Mouse (Mus musculus): ENCODE measurements around the gene Fam187b.
"Not testable (repeated sequence)": the region's sequence is repeated elsewhere in the genome, so short reads cannot be mapped to it uniquely, and the experiment has no call there.

The Fam187b gene

DNA sequence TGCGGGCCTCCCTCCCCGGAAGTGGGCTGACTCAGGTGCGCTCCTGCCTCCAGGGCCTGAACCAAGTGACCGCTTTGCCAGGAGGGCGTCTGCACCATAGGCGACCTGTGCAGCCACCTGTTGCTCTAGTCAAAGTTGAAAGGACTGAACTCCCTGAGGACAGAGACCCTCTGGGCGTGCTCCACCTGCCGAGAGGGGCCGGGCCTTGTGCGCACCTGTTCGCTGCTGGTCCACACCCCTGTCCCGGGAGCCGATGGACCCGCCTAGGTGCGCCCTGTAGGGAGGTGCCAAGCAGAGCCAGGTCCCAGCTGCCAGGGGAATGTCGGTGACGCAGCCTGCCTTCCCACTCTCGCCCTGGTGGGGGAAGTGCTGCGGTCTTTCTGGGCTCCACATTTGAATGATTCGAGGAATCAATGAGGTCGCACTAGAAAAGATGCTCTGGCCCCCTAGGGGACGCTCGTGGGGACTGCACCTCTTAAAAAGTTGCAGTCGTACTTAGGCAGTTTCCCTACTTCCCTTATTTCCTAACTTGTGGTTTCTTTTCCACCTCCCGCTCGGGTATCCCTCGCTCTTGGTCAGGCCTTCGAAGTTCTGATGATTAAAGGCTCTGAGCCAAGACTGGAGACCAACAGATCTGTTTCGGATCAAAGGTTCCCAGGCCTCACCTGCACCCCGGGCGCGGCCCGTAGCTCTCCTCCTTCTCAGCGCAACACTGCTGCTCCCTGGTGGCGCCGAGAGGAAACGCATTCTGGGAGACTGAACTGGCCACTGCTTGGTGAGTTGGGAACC is at the start of gene Fam187b:
Fam187b (plus strand) TSS at position 290 of the 789 bp plus-strand sequence.
- DNase-seq (ENCODE audit: low read depth), result peak; percentile 71

DNA sequence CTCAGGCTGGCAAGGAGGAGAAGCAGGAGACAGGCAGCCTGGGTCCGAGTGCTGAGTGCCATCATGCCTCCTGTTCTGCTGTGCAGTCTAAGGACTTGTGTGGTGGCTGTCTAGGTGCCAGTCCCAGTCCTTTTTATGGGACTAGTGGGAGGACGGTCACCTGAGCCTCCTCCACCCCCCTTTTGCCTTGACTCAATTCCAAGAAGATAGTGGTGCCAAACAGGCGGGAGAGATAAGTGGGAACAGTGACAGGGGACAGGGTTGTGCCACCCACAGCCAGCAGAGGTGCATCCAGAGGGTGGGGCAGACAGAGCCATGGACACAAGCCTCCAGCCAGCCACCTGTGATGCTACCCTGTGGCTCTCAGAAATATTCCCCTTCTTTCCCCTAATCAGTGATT is 49.5 kb upstream of the Fam187b start:
- DNase-seq (ENCODE audit: low read depth), result no peak

- DNase-seq (ENCODE audit: low read depth), result not testable (repeated sequence)
Measured at GRCm38 (mm10) chr7:30924581-30924980, 49.0 kb upstream of the Fam187b start, which contains the start of gene Hamp2. TSS of gene Hamp2 (minus strand) at chr7:30924681.

DNA sequence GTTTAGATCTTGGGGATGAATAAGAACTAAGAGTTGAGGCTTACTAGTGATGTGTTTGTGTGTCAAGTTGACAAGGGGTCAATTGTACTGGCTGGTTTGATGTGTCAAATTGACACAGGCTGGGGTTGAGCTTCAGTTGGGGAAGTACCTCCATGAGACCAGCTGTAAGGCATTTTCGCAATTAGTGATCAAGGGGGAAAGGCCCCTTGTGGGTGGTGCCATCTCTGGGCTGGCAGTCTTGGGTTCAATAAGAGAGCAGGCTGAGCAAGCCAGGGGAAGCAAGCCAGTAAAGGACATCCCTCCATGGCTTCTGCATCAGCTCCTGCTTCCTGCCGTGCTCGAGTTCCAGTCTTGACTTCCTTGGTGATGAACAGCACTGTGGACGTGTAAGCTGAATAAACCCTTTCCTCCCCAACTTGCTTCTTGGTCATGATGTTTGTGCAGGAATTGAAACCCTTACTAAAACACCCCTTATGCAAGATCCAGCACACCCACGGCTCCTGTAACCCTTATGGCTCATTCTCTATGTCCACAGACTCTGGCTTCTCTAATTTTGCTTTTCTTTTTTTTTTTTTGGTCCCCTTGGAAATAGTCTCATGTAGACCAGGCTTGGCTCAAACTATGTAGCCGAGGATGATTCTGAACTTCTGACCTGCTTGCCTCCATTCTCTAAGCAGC is 38.0 kb upstream of the Fam187b start:
- DNase-seq (ENCODE audit: low read depth), result not testable (repeated sequence)

DNA sequence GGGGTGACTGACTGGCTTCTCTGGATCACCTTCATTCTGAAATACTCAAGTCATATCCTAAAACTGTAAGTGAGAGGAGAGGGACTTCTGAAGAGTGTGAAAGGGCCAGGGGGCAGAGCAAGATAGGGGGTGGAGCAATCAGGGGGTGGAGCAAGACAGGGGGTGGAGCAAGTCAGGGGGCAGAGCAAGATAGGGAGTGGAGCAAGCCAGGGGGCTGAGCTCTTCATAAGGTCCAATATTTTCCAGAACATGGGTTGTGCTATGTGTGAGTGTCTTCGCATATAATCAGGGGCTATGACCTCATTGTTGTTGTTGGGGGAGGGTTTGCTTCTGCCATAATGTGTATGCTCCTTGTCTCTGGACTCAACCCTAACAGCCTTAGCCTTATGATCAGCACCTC is 33.5 kb upstream of the Fam187b start:
- not testable (repeated sequence) for DNase-seq (ENCODE audit: low read depth)

DNA sequence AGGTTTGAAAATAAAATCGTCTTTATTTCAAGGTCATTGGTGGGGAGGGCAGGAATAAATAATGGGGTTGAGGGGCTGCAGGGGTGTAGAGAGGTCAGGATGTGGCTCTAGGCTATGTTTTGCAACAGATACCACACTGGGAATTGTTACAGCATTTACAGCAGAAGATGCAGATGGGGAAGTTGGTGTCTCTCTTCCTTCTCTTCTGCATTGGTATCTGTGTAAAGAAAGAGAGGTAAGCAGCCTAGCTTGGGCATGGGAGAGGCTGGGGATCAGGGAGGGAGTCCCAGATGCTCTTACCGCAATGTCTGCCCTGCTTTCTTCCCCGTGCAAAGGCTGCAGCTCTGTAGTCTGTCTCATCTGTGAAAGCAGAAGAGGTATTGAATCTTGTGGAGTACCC is 31.2 kb upstream of the Fam187b start:
- not testable (repeated sequence) for DNase-seq (ENCODE audit: low read depth)

DNA sequence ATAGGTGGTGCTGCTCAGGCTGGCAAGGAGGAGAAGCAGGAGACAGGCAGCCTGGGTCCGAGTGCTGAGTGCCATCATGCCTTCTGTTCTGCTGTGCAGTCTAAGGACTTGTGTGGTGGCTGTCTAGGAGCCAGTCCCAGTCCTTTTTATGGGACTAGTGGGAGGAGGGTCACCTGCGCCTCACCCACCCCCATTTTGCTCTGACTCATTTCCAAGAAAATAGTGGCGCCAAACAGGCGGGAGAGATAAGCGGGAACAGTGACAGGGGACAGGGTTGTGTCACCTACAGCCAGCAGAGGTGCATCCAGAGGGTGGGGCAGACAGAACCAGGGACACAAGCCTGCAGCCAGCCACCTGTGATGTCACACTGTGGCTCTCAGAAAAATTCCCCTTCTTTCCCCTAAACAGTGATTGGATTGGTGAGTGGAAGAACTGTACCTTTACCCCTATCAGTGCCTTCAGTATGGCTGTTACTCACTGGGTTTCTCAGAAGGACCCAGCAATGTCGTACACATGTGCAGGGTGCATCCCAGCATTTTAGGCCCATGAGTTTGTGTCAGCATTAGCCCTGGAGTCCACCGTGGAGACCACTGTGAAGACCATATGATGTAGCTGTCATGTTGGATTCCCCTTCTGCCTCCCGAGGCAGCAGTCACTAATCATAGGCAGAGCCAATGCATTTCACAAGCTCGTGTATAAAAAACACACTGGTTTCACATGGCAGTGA is 29.5 kb upstream of the Fam187b start, which contains the start of gene Hamp:
Hamp (minus strand) TSS at position 124 of the 727 bp plus-strand sequence.
- DNase-seq (ENCODE audit: low read depth), result no peak

- not testable (repeated sequence) for DNase-seq (ENCODE audit: low read depth)
Measured at GRCm38 (mm10) chr7:30944706-30945105, 28.9 kb upstream of the Fam187b start.

DNA sequence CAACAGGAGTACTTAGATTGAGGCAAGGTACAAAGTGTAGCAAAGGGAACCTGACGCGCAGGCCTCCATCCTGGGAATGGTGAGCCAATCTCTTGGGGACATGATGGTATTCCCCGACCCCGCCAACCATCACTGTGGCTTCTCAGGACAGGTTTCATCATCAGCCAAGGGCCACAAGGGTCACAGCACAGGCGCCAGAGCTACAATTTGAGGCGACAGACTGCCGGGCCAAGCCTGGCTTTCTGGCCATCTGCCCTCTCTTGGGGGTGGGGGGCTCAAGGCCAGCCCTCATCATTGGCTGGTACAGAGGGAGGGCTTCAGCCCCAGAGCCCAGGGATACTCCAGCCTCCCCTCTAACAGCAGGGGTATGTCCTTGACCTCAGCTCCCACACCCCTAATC is 28.1 kb upstream of the Fam187b start:
- DNase-seq (ENCODE audit: low read depth), result not testable (repeated sequence)

- no peak for DNase-seq (ENCODE audit: low read depth)
Measured at GRCm38 (mm10) chr7:30945876-30946275, 27.7 kb upstream of the Fam187b start.

- not testable (repeated sequence) for DNase-seq (ENCODE audit: low read depth)
Measured at GRCm38 (mm10) chr7:30949902-30950301, 23.7 kb upstream of the Fam187b start.

DNA sequence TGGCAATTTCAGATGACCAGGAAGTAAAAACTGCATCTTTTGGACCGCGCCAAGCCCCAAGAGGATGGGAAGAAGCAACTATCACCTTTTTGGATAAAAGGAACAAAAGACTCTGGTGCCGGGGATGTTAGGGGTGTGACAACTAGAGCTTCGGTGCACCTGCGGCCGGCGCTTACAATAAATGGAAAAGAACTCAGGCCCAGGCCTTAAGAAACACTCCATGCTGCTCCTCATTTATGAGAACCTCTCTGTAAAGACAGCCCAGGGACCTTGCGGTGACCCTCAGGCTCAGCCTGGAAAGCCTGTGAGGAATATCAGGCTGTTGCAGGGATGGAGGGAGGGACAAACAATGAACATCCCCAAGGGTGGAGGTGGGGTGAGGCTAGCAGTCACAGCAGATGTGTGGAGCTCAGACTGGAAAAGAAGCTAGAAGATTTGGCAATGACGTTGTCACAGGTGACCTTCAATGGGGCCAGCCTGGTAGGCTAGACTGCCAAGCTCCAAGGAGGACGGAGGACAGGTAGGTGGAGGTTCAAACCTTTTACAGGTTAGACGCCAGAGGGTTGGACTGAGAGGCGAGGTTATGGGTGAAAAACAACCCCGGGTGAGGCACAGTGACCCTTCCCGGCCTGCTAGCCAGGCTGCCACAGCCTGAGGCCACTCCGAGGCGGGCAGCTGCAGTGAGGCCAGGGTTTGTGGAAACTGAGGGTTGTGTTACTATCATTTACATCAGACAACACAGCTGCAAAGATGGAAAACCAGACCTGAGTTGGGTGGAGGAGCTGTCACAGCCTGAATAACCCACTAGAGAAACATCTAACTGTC is 20.9 kb upstream of the Fam187b start:
- DNase-seq (ENCODE audit: low read depth), result no peak

DNA sequence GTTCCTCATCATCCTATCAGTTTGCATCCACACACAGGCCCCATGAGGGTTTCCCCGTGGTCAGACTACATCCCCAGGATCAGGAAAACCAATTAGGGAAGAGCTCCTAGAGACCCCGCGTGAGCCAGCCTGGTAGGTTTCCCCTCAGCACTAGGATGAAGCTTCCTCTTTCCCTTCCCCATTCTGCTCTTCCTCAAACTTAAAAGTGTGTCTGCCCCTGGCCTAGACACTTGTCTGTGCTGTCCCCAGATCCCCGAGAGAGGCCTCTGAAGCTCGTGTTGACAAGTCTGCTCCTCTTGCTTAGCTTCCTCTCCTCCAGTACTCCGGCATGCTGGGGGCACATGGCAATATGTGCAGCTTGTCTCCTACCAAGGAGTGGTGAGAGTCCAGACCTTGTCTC is 20.1 kb upstream of the Fam187b start:
- no peak for DNase-seq (ENCODE audit: low read depth)

GRCm38 (mm10) chr7:30954036-30954435 is 19.6 kb upstream of the Fam187b start:
- DNase-seq (ENCODE audit: low read depth), result no peak

DNA sequence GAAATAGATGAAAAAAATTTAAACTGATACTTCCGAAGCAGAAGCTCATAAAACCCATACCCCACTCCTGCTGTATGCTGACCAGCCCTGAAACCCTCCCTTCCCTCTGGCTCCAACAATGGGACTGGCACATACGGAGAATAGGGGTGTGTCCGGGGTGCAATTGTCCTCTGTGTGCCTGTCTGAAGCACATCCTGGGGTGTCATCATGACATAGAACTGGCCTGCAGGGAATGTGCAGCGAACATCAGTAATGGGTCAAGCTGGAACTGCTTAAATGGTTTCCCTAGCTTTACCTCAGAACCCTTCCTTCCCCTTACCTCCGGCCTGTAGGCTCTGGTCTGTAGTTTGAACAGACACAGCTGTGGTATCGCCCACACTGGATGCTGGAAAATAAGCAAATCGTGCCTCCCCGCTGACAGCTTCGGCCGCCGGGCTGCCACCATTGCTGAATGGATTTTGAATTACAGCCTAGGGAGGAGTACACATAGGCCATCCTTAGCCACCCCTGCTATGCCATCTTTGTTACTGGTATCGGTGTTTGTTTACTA is 18.5 kb upstream of the Fam187b start:
- no peak for DNase-seq (ENCODE audit: low read depth)

DNA sequence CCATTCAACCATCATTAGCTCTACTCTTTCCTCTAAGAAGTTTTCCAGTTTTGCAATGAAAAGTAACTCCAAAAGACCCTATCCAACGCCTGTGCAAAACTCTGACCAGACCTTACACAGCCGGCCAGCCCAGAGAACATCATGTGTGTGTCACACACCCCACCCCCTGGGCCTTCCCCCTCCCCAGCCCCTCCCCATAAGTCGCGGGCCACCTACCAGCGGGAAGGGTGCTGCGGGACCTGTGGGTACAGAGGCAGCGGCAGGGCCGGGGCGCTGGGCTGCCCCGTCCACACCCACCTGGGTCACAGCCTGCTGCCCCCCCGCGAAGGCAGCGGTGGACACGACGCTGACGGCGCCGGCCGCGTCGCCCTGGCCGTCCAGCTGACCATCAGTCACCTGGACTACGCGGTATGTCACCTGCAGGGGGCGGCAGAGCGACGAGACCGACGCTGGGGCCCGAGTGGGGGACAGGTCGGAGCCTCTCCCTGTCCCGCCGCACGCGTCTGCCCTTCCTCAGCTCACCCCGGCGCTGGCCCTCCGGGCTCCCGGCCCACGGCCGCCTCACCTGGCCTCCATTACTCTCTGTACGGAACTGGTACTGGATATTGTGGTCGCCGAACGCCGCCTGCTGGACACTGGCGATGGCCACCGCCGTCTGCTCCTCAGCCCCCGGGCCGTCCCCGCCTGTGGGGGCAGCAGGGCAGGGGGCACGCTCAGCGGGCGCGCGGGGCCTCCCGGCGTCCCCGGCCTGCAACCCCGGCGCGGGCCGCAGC is 17.8 kb upstream of the Fam187b start:
- peak; percentile 49 for DNase-seq (ENCODE audit: low read depth)

DNA sequence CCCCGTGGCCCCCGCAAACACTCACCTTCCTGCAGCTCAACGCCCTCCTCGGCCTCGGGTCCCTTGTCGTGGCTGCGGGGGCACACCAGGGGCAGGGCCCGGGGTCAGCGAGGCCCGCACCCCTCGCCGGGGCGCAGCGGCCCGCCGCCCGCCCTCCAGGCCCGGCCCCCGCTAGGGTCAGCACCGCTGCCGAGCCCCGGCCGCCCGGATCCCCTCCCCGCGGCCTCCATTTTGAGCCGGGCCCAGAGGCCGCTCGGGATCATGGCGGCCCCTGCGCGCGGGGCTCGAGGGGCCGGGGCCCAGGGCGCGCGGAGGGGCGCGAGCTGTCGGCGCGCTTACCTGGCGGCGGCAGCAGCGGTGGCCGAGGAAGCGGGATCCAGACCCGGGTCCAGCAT is 17.2 kb upstream of the Fam187b start:
- no peak for DNase-seq (ENCODE audit: low read depth)

DNA sequence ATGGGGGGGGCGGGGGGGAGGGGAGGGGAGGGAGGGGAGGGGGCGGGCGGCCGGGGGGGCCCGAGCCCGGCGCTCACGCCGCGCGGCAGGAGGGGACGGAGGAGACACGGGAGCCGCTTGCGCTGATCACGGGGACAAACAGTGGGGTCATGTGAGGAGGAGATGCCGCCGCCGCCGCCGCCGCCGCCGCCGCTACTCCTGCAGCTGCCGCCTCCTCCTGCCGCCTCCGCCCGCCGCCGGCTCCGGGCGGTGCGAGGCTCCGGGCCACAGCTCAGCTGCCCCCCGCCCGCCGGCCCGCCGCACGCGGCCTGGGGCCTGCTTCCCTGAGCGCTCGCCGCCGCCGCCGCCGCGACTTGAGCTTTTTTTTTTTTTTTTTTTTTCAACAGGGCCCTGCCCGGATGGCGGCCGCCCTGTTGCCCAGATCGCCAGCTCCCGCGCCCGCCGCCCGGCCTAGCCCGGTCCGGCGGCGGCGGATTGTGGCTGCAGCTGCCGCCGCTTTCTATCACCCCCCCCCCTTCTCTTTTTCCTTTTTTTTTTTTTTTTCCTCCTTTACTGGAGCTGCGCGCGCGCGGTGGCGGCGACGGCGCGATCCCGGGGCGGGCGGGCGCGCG is 16.7 kb upstream of the Fam187b start, which contains the start of gene Usf2:
Usf2 (minus strand) TSS at position 48 of the 611 bp plus-strand sequence.
- no peak for DNase-seq (ENCODE audit: low read depth)

DNA sequence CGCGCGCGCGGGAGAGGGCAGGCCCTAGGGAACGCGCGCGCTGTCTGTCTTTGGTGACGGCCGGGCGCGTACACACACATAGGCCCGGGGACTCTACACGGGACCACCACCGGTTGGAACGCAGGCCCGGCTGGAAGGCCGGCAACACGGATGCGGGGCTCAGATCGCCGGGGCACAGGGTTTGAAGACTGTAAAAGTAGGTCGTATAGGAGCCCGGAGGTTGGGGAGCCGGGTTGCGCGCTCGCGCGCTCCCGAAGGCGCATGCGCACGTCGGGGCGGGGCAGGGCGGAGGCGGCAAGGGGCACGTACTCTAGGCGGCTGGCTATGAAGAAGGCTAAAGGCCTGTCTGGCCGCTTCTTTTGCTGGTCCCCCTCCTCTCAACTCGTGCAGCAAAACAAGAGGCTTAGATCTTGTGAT is 16.2 kb upstream of the Fam187b start:
- DNase-seq (ENCODE audit: low read depth), result peak; percentile 70

Data from fibroblast of lung, adult 2 months (primary cell).